Mouse (Mus musculus) spleen, adult 2 months (tissue): Measurements from ENCODE around the gene Kctd11.

Experiments used
- CTCF ChIP-seq: fragments of 200-500 bp; IDR thresholded peaks from 2 replicates; pipeline ENCODE4 v1.5.1; 2011; ENCODE audit warnings: mild to moderate bottlenecking, inconsistent platforms; ENCODE audit not compliant: insufficient read depth, insufficient read length, insufficient replicate concordance; ENCODE audit errors: extremely low read depth
- POLR2A ChIP-seq: fragments of 200-500 bp; IDR thresholded peaks from 2 replicates; pipeline ENCODE4 v1.6.1; 2011; ENCODE audit warnings: low read depth, low read length, inconsistent platforms

DNA sequence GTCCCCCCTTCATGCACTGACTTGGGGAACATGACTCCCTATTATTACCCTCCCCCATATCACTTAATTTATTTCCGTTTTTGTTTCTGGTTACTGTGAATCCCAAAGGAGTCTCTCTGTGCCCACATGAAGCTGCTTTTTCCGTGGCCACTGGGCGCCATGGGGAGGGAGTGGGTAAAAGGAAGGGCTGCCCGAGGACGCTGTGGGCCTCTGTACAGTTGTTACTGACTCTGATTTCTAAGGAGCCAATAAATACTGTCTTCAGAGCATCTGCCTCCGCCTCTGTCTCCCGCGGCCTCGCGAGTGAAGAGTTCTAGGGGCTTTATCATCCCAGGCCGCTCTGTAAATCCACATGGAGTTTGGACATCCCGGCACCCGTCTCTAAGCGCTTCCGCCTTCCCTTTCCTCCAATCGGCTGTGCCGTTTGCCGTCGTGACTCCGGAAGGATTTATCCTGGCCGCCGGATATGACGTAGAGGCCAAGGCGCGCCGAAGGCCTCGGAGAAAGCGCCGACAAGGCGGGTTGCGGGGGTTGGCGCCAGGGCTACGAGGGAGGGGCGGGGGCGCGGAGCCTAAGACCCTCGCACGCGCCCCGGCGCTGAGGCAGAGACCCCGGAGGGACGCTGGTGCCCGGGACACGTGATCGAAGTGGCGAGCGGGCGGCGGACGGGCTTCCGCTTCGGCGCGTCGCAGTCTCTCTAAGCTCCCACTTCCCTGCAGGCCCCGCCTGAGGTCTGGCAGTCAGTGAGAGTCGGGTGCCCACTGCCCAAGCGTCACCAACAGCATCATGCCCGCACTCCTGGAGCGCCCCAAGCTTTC is 32.6 kb upstream of the Kctd11 start, which contains the start of gene Gps2:
- TF ChIP-seq CTCF = no peak
- peak; percentile 39 for TF ChIP-seq POLR2A
